In the genomic region with DNA sequence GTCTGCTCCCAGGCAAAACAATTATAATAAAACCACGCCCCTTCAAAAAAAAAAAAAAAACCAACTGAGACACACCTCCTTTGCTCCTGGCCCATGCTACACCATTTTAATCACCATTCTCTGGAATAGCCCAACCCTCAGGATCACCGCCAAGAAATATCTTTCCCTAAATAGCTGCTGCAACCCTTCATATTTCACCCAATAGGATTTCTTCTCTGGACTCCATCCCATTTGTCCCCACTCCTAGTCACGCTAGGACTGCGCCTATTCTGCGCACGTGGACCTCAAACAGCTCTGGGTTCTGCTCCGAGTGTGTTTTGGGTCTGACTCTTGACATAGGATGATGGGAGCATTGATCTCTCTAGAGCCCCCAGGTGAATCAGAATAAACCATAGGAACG, we compare ENCODE assay signal across 9 mouse cellular contexts. TPM values are rescaled to one million over a fixed set of nuclear protein-coding genes. Genes with fewer than 3 reads are reported as not detected.
DNase-seq lines count a peak whose midpoint lies in the region; ATAC-seq and TF ChIP-seq lines count a peak whose summit lies in the region.
"Had no signal": no experiment of that assay in that cellular context is flagged by ENCODE, and none has a peak within 500 bp of the region (broad histone marks: within the 10 kb centered on the region; RNA-seq: fewer than 3 reads in every experiment).

No protein-coding gene starts in this region.

- no peak for TF ChIP-seq POLR2A in limb, embryonic 14.5 days (IDR thresholded peaks at IDR 0.05; ENCODE audit: borderline replicate concordance, extremely low read depth, insufficient read depth, insufficient read length)

- H3K27ac ChIP-seq in neural tube, embryonic 11.5 days (ENCODE audit: low read depth, low read length), result no peak overlapping the region
- no peak overlapping the region for H3K27ac ChIP-seq in forebrain, embryonic 15.5 days (replicated peaks)
- H3K27ac ChIP-seq in limb, embryonic 14.5 days (replicated peaks; ENCODE audit: low read depth, low read length), result no peak overlapping the region
- H3K27ac ChIP-seq in stomach, embryonic 16.5 days (ENCODE audit: low read length), result no peak overlapping the region

- DNase-seq in neural tube, embryonic 11.5 days (ENCODE audit: low spot score), result no peak
- no peak for DNase-seq in neural tube, embryonic 10.5 days (ENCODE audit: extremely low spot score, low spot score)
- DNase-seq in limb, embryonic 14.5 days (ENCODE audit: low spot score), result peak; percentile 18
- DNase-seq in gastrocnemius, postnatal 10 days, result no peak
- DNase-seq in urinary bladder, adult 18-20 months (ENCODE audit: low spot score in 2 of 2), result no peak
- no peak for DNase-seq in right cerebral cortex, postnatal 36 days (ENCODE audit: low spot score in 2 of 2)
- DNase-seq: adrenal gland, postnatal 14 days had no signal

- 8% methylated on average over 8 of the region's 8 CpGs for WGBS in neural tube, embryonic 11.5 days
- 7% methylated on average over 8 of the region's 8 CpGs for WGBS in forebrain, embryonic 15.5 days
- 5% methylated on average over 7 of the region's 8 CpGs for WGBS in limb, embryonic 14.5 days
- WGBS in stomach, embryonic 16.5 days, result 4% methylated on average over 8 of the region's 8 CpGs

- H3K4me2 ChIP-seq in neural tube, embryonic 11.5 days (ENCODE audit: low read depth), result peak overlapping the region; percentile 58
- peak overlapping the region; percentile 80 for H3K4me2 ChIP-seq in forebrain, embryonic 15.5 days (replicated peaks)
- H3K4me2 ChIP-seq in limb, embryonic 14.5 days (replicated peaks; ENCODE audit: low read depth, low read length, severe bottlenecking), result peak overlapping the region; percentile 79
- H3K4me2 ChIP-seq in stomach, embryonic 16.5 days (ENCODE audit: low read depth, low read length), result peak overlapping the region; percentile 86

- no peaks in the 10 kb centered on the region for H3K9me3 ChIP-seq in neural tube, embryonic 11.5 days (ENCODE audit: control insufficient read depth, low read length)
- no peaks in the 10 kb centered on the region for H3K9me3 ChIP-seq in forebrain, embryonic 15.5 days
- H3K9me3 ChIP-seq in limb, embryonic 14.5 days (ENCODE audit: control insufficient read depth, low read length), result no peaks in the 10 kb centered on the region
- no peaks in the 10 kb centered on the region for H3K9me3 ChIP-seq in stomach, embryonic 16.5 days (replicated peaks; ENCODE audit: control insufficient read depth, low read length)

- H3K27me3 ChIP-seq in neural tube, embryonic 11.5 days (ENCODE audit: control insufficient read depth, insufficient read depth, low read length), result peaks cover 14% of the 10 kb centered on the region
- peaks cover 32% of the 10 kb centered on the region for H3K27me3 ChIP-seq in forebrain, embryonic 15.5 days
- H3K27me3 ChIP-seq in limb, embryonic 14.5 days (ENCODE audit: control insufficient read depth, insufficient read depth, low read length), result peaks cover 7% of the 10 kb centered on the region; the same call in 1 of the 2 replicates
- no peaks in the 10 kb centered on the region for H3K27me3 ChIP-seq in stomach, embryonic 16.5 days (ENCODE audit: control insufficient read depth, insufficient read depth, low read length)

- no peak overlapping the region for H3K9ac ChIP-seq in neural tube, embryonic 11.5 days (ENCODE audit: low read length)
- H3K9ac ChIP-seq in forebrain, embryonic 15.5 days (replicated peaks), result peak overlapping the region; percentile 55
- H3K9ac ChIP-seq in limb, embryonic 14.5 days (ENCODE audit: low read depth, low read length, severe bottlenecking), result 0 out of 2 replicates have a peak overlapping the region, but pooled peaks have one; percentile 46
- H3K9ac ChIP-seq in stomach, embryonic 16.5 days (ENCODE audit: low read length), result peak overlapping the region; percentile 72

- H3K4me3 ChIP-seq in neural tube, embryonic 11.5 days (ENCODE audit: low read depth, low read length), result peak overlapping the region; percentile 34
- peak overlapping the region; percentile 52 for H3K4me3 ChIP-seq in forebrain, embryonic 15.5 days
- peak overlapping the region; percentile 48 for H3K4me3 ChIP-seq in limb, embryonic 14.5 days (replicated peaks; ENCODE audit: low read length)
- peak overlapping the region; percentile 66 for H3K4me3 ChIP-seq in stomach, embryonic 16.5 days (replicated peaks; ENCODE audit: low read length)

- H3K36me3 ChIP-seq in neural tube, embryonic 11.5 days (ENCODE audit: control insufficient read depth, insufficient read depth, low read length), result no peaks in the 10 kb centered on the region
- no peaks in the 10 kb centered on the region for H3K36me3 ChIP-seq in forebrain, embryonic 15.5 days
- no peaks in the 10 kb centered on the region for H3K36me3 ChIP-seq in limb, embryonic 14.5 days (ENCODE audit: control insufficient read depth, insufficient read depth, low read length)
- H3K36me3 ChIP-seq in stomach, embryonic 16.5 days (ENCODE audit: control insufficient read depth, insufficient read depth, low read length), result no peaks in the 10 kb centered on the region

- H3K4me1 ChIP-seq in neural tube, embryonic 11.5 days (ENCODE audit: control insufficient read depth, insufficient read depth, low read length), result no peaks in the 10 kb centered on the region
- H3K4me1 ChIP-seq in forebrain, embryonic 15.5 days, result peaks cover 20% of the 10 kb centered on the region
- H3K4me1 ChIP-seq in limb, embryonic 14.5 days (ENCODE audit: control insufficient read depth, insufficient read depth, low read length), result peaks cover 11% of the 10 kb centered on the region; the same call in 1 of the 2 replicates
- peaks cover 3% of the 10 kb centered on the region; the same call in 1 of the 2 replicates for H3K4me1 ChIP-seq in stomach, embryonic 16.5 days (ENCODE audit: control insufficient read depth, insufficient read depth, low read length)

- ATAC-seq in neural tube, embryonic 11.5 days (ENCODE audit: insufficient read depth, low FRiP score, low TSS enrichment), result no peak
- no peak for ATAC-seq in forebrain, embryonic 15.5 days (replicated peaks)
- no peak for ATAC-seq in limb, embryonic 14.5 days (ENCODE audit: low FRiP score, low read depth)
- ATAC-seq in stomach, embryonic 16.5 days (ENCODE audit: insufficient read depth, low FRiP score), result peak; percentile 27; the same call in 1 of the 2 replicates

RNA-seq across cellular contexts. Expression of a gene that starts 1.0 kb away (rescaled TPM):
- 8.6 and 9.4 TPM in 2 replicates for polyA plus RNA-seq in neural tube, embryonic 11.5 days (2014; fragmentation: Nextera tagmentation; extraction: Ambion mirVana)
- polyA plus RNA-seq in forebrain, embryonic 15.5 days (2015; fragmentation: Nextera tagmentation; extraction: Ambion mirVana), result 4.8 and 6.4 TPM in 2 replicates
- 12.6 and 18.4 TPM in 2 replicates for polyA plus RNA-seq in limb, embryonic 14.5 days (2012; rRNA removed)
- polyA plus RNA-seq in limb, embryonic 14.5 days (2014; fragmentation: Nextera tagmentation; extraction: Ambion mirVana), result 30.5 and 34.7 TPM in 2 replicates
- 31.0 and 55.1 TPM in 2 replicates for polyA plus RNA-seq in stomach, embryonic 16.5 days (2015; fragmentation: Nextera tagmentation; extraction: Ambion mirVana)
- total RNA-seq in gastrocnemius, postnatal 10 days (2021), result 1 to 10 TPM; 2.0 to 2.2 TPM

RNA-seq across cellular contexts. Expression of a gene that starts 4.7 kb away (rescaled TPM):
- not detected in 2 replicates for polyA plus RNA-seq in neural tube, embryonic 11.5 days (2014; fragmentation: Nextera tagmentation; extraction: Ambion mirVana)
- polyA plus RNA-seq in forebrain, embryonic 15.5 days (2015; fragmentation: Nextera tagmentation; extraction: Ambion mirVana), result not detected in 2 replicates
- 0.14 and 0.21 TPM in 2 replicates for polyA plus RNA-seq in limb, embryonic 14.5 days (2012; rRNA removed)
- 0.21 and 0.53 TPM in 2 replicates for polyA plus RNA-seq in limb, embryonic 14.5 days (2014; fragmentation: Nextera tagmentation; extraction: Ambion mirVana)
- 2.7 and 5.3 TPM in 2 replicates for polyA plus RNA-seq in stomach, embryonic 16.5 days (2015; fragmentation: Nextera tagmentation; extraction: Ambion mirVana)
- total RNA-seq in gastrocnemius, postnatal 10 days (2021), result not detected
- total RNA-seq: adrenal gland, postnatal 14 days had no signal

RNA-seq across cellular contexts. Expression of a gene that starts 14.7 kb away (rescaled TPM):
- not detected in 2 replicates for polyA plus RNA-seq in neural tube, embryonic 11.5 days (2014; fragmentation: Nextera tagmentation; extraction: Ambion mirVana)
- not detected in 2 replicates for polyA plus RNA-seq in forebrain, embryonic 15.5 days (2015; fragmentation: Nextera tagmentation; extraction: Ambion mirVana)
- 0.14 and 0.21 TPM in 2 replicates for polyA plus RNA-seq in limb, embryonic 14.5 days (2012; rRNA removed)
- 0.12 TPM in 1 of 2 replicates, not detected in the other for polyA plus RNA-seq in limb, embryonic 14.5 days (2014; fragmentation: Nextera tagmentation; extraction: Ambion mirVana)
- polyA plus RNA-seq in stomach, embryonic 16.5 days (2015; fragmentation: Nextera tagmentation; extraction: Ambion mirVana), result 0.22 and 0.66 TPM in 2 replicates
- total RNA-seq in gastrocnemius, postnatal 10 days (2021), result not detected
- total RNA-seq: adrenal gland, postnatal 14 days had no signal

RNA-seq across cellular contexts. Expression of a gene that starts 15.5 kb away (rescaled TPM):
- not detected in 2 replicates for polyA plus RNA-seq in neural tube, embryonic 11.5 days (2014; fragmentation: Nextera tagmentation; extraction: Ambion mirVana)
- polyA plus RNA-seq in forebrain, embryonic 15.5 days (2015; fragmentation: Nextera tagmentation; extraction: Ambion mirVana), result 0.17 and 0.36 TPM in 2 replicates
- polyA plus RNA-seq in limb, embryonic 14.5 days (2012; rRNA removed), result 6.8 and 7.4 TPM in 2 replicates
- 7.5 and 7.8 TPM in 2 replicates for polyA plus RNA-seq in limb, embryonic 14.5 days (2014; fragmentation: Nextera tagmentation; extraction: Ambion mirVana)
- 42.4 and 129 TPM in 2 replicates for polyA plus RNA-seq in stomach, embryonic 16.5 days (2015; fragmentation: Nextera tagmentation; extraction: Ambion mirVana)
- under 1 TPM; 0.28 to 0.32 TPM for total RNA-seq in gastrocnemius, postnatal 10 days (2021)
- total RNA-seq: adrenal gland, postnatal 14 days had no signal

RNA-seq across cellular contexts. Expression of a gene that starts 22.0 kb away (rescaled TPM):
- not detected in 2 replicates for polyA plus RNA-seq in neural tube, embryonic 11.5 days (2014; fragmentation: Nextera tagmentation; extraction: Ambion mirVana)
- polyA plus RNA-seq in forebrain, embryonic 15.5 days (2015; fragmentation: Nextera tagmentation; extraction: Ambion mirVana), result not detected in 2 replicates
- polyA plus RNA-seq in limb, embryonic 14.5 days (2012; rRNA removed), result 3.5 and 3.8 TPM in 2 replicates
- 1.6 and 3.4 TPM in 2 replicates for polyA plus RNA-seq in limb, embryonic 14.5 days (2014; fragmentation: Nextera tagmentation; extraction: Ambion mirVana)
- 25.3 and 37.4 TPM in 2 replicates for polyA plus RNA-seq in stomach, embryonic 16.5 days (2015; fragmentation: Nextera tagmentation; extraction: Ambion mirVana)
- total RNA-seq in gastrocnemius, postnatal 10 days (2021), result not detected
- total RNA-seq: adrenal gland, postnatal 14 days had no signal
